Mouse (Mus musculus): ENCODE data around the gene Prrc2a. TPM values are rescaled to one million over a fixed set of nuclear protein-coding genes. Genes with fewer than 3 reads are reported as not detected.

The Prrc2a gene
- polyA plus RNA-seq, 1 experiment from 2014 or later: 125 TPM

DNA sequence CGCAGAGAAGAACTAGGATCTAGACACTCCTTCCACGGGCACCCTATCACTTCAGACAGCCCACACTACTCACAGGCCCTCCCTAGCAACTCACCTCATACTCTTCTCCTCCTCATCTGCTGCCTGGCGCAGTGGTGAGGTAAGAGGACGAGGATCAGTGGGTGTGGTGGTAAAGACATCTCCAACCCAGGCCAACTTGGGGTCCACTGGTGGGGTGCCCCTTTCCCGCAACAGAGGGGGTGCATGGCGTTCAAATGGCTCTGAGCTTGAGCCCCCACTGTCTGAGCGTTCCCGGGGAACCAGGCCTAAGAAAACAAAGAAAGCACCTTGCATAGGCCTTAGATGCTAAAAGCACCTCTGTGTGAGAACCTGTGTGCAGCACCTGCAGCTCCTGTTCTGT lies 7.4 kb downstream of the Prrc2a start:
- WGBS: 92% methylated on average over 8 of the region's 8 CpGs
- no peak for ATAC-seq
- no peak overlapping the region for H3K27ac ChIP-seq
- H3K27me3 ChIP-seq (replicated peaks): no peaks in the 10 kb centered on the region
- no peak overlapping the region for H3K4me2 ChIP-seq (replicated peaks)
- H3K4me3 ChIP-seq (replicated peaks): no peak overlapping the region
- peaks cover 4% of the 10 kb centered on the region for H3K4me1 ChIP-seq (replicated peaks)
- H3K36me3 ChIP-seq: peaks cover 97% of the 10 kb centered on the region
- no peak overlapping the region for H3K9ac ChIP-seq
- H3K9me3 ChIP-seq: no peaks in the 10 kb centered on the region

DNA sequence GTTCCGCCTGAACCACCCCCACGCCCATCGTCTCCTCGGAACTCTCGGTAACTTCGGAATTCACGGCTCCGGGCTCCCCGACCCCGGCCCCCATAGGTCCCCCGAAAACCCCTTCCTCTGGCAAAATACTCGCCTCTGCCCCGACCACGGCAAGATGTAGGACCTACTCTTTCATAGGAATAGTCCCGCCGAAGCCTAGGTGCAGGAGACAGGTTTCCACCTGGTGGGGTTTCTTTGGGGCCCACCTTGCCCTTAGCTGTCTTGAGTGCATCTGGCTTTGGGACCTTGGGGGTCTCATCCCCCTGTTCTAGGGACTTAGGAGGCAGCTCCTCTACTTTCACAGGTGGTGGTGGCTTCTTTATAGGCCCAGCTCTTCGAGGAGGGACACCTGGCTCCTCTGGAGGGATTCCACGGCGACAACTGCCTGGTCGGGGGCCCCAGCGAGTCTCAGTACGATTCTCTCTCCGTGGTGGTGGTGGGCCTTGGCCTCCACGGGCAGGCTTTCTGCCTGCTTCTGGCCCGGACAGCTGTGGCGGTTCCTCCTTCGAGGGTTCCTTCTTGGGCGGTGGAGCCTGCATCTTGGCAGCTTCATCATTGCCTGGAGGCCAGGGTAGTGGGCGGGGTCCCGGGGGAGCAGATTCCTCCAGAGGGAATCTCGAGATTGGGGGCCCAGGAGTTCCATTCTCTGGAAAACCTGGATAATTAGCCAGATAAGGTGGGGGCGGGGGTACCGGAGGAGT lies 8.1 kb downstream of the Prrc2a start:
- H3K4me3 ChIP-seq (replicated peaks): no peak overlapping the region
- no peak overlapping the region for H3K9ac ChIP-seq
- no peaks in the 10 kb centered on the region for H3K9me3 ChIP-seq
- ATAC-seq: no peak
- H3K36me3 ChIP-seq: peaks cover 97% of the 10 kb centered on the region
- H3K27me3 ChIP-seq (replicated peaks): no peaks in the 10 kb centered on the region
- WGBS: 89% methylated on average over 33 of the region's 33 CpGs
- no peaks in the 10 kb centered on the region for H3K4me1 ChIP-seq (replicated peaks)
- H3K27ac ChIP-seq: no peak overlapping the region
- H3K4me2 ChIP-seq (replicated peaks): no peak overlapping the region

DNA sequence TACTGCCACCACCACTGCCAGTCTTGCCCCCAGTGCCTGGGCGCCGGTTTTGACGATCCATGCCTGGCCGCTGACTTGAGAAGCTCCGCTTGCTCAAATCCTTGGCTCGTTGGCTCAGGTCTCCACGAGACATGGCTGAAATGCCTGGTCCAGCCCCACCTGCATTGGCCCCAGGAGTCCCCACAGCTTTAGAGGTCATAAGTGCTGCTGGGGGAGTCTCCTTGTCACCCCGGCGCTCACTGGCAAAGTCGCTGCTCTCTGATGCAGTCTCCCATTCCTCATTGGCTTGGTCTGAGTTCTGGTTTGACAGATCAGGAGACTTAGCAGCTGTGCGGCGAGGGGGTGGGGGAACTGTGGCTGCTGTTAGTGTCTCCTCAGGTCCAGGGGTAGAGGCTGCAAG lies 9.2 kb downstream of the Prrc2a start:
- H3K4me1 ChIP-seq (replicated peaks): no peaks in the 10 kb centered on the region
- no peak overlapping the region for H3K4me2 ChIP-seq (replicated peaks)
- H3K27ac ChIP-seq: no peak overlapping the region
- peaks cover 94% of the 10 kb centered on the region for H3K36me3 ChIP-seq
- no peak overlapping the region for H3K9ac ChIP-seq
- H3K27me3 ChIP-seq (replicated peaks): no peaks in the 10 kb centered on the region
- 92% methylated on average over 12 of the region's 12 CpGs for WGBS
- ATAC-seq: no peak
- no peak overlapping the region for H3K4me3 ChIP-seq (replicated peaks)
- H3K9me3 ChIP-seq: no peaks in the 10 kb centered on the region

- no peaks in the 10 kb centered on the region for H3K4me1 ChIP-seq (replicated peaks)
- H3K27ac ChIP-seq: no peak overlapping the region
- no peaks in the 10 kb centered on the region for H3K9me3 ChIP-seq
- H3K4me3 ChIP-seq (replicated peaks): no peak overlapping the region
- H3K27me3 ChIP-seq (replicated peaks): no peaks in the 10 kb centered on the region
- H3K4me2 ChIP-seq (replicated peaks): no peak overlapping the region
- no peak for ATAC-seq
- H3K36me3 ChIP-seq: peaks cover 94% of the 10 kb centered on the region
- 81% methylated on average over 7 of the region's 7 CpGs for WGBS
- no peak overlapping the region for H3K9ac ChIP-seq
These were observed 10.1 kb downstream of the Prrc2a start for GRCm38 (mm10) chr17:35154616-35155015.

DNA sequence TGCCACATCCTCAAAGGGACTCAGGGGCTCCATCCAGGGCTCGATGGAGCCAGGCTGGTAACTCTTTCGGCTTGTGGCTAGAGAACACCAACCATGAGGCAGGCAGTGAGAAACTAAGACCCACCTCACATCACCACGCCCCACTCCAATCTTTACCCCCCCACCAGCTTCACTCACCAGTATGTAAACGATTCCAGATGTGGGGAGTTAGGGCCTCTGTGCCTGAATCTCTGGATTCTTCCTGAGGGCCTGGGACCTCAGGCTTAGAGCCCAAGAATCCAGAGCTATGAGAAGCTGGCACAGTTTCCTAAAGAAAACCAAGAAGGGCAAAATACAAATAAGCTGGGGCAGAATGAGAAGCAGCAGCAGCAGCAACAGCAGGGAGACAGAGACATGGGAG lies 10.8 kb downstream of the Prrc2a start:
- no peak overlapping the region for H3K4me2 ChIP-seq (replicated peaks)
- H3K27ac ChIP-seq: no peak overlapping the region
- no peaks in the 10 kb centered on the region for H3K4me1 ChIP-seq (replicated peaks)
- H3K4me3 ChIP-seq (replicated peaks): no peak overlapping the region
- WGBS: 83% methylated on average over 4 of the region's 4 CpGs
- no peaks in the 10 kb centered on the region for H3K27me3 ChIP-seq (replicated peaks)
- no peaks in the 10 kb centered on the region for H3K9me3 ChIP-seq
- peaks cover 94% of the 10 kb centered on the region for H3K36me3 ChIP-seq
- H3K9ac ChIP-seq: no peak overlapping the region
- no peak for ATAC-seq

DNA sequence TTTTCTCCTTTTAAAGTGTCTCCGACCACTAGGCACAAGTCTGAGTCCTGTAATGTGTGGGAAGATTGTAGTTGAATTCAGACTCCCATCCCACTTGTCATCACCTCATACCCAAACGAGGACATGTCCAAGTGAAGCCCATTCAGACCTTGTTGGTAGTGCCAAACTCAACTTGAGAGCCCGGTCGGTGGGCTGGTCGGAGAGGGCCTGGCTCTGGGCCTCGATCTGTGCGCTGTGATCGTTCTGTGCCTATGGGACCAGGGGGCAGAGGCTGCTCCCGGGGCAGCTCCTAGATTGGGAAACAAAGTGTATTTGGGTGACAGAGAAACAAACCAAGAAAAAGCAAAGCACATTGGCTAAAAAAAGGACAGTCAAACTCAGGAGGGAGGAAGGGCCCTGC lies 11.6 kb downstream of the Prrc2a start:
- H3K27me3 ChIP-seq (replicated peaks): no peaks in the 10 kb centered on the region
- no peak overlapping the region for H3K4me2 ChIP-seq (replicated peaks)
- H3K27ac ChIP-seq: no peak overlapping the region
- H3K4me3 ChIP-seq (replicated peaks): no peak overlapping the region
- peaks cover 92% of the 10 kb centered on the region for H3K36me3 ChIP-seq
- no peak overlapping the region for H3K9ac ChIP-seq
- no peak for ATAC-seq
- no peaks in the 10 kb centered on the region for H3K4me1 ChIP-seq (replicated peaks)
- H3K9me3 ChIP-seq: no peaks in the 10 kb centered on the region
- WGBS: 92% methylated on average over 9 of the region's 9 CpGs

DNA sequence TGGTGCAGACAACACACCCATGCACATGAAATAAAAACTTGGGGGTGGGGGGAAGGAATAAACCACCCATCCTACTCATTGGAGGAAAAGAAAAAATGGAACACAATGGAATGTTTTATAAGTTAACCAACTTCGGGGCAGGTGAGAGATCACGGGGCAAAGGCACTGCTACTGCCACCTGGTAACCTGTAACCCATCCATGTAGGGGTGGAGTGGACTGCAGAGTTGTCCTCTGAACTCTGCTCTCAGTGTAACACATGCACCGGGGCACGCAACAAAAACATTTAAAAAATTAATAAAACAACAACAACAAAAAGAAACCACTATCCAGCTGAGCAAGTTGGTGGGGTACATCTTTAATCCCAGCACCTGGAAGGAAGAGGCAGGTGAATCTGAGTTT lies 12.6 kb downstream of the Prrc2a start:
- no peak overlapping the region for H3K9ac ChIP-seq
- 91% methylated on average over 4 of the region's 4 CpGs for WGBS
- ATAC-seq: no peak

GRCm38 (mm10) chr17:35147922-35148639 lies 16.6 kb downstream of the Prrc2a start:
- Histone ChIP-seq H3K9me3 (no peaks in the 10 kb centered on the region), H3K27ac (no peak overlapping the region; the same call in 1 of the 2 replicates), H3K4me2 (replicated peaks) (no peak overlapping the region), H3K4me1 (replicated peaks) (no peaks in the 10 kb centered on the region), H3K27me3 (replicated peaks) (no peaks in the 10 kb centered on the region), H3K9ac (no peak overlapping the region), H3K4me3 (replicated peaks) (no peak overlapping the region), H3K36me3 (peaks cover 77% of the 10 kb centered on the region)
- ATAC-seq: no peak
- 65% methylated on average over 5 of the region's 5 CpGs for WGBS

More for the DNA sequence above, 12.6 kb downstream of the Prrc2a start:
- H3K36me3 ChIP-seq: peaks cover 88% of the 10 kb centered on the region
- no peaks in the 10 kb centered on the region for H3K4me1 ChIP-seq (replicated peaks)
- H3K27ac ChIP-seq: no peak overlapping the region
- no peak overlapping the region for H3K4me3 ChIP-seq (replicated peaks)
- H3K9me3 ChIP-seq: no peaks in the 10 kb centered on the region
- H3K4me2 ChIP-seq (replicated peaks): no peak overlapping the region
- H3K27me3 ChIP-seq (replicated peaks): no peaks in the 10 kb centered on the region

DNA sequence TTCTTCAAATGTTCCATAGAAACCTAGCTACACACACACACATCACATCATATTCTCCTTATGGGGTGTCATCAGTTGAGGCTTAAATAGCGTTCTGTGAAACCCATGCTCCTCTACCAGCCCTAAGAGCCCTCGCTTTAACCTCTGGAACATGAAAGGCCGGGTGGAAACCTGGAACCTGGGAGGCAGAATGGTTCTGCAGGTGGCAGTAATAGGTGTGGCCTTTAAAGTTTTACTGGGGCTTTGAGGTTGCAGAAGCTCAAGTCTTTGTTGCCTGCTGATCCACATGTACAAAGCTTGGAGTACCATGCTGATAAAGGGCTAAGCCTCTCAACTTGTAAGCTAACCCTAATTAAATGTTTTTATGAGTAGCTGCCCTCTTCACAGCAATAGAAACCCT lies 17.3 kb downstream of the Prrc2a start:
- Histone ChIP-seq H3K27me3 (replicated peaks) (no peaks in the 10 kb centered on the region), H3K36me3 (peaks cover 77% of the 10 kb centered on the region), H3K9me3 (no peaks in the 10 kb centered on the region), H3K27ac (no peak overlapping the region), H3K4me1 (replicated peaks) (no peaks in the 10 kb centered on the region), H3K4me2 (replicated peaks) (no peak overlapping the region), H3K9ac (no peak overlapping the region), H3K4me3 (replicated peaks) (no peak overlapping the region)
- WGBS: 59% methylated on average over 3 of the region's 3 CpGs
- no peak for ATAC-seq

DNA sequence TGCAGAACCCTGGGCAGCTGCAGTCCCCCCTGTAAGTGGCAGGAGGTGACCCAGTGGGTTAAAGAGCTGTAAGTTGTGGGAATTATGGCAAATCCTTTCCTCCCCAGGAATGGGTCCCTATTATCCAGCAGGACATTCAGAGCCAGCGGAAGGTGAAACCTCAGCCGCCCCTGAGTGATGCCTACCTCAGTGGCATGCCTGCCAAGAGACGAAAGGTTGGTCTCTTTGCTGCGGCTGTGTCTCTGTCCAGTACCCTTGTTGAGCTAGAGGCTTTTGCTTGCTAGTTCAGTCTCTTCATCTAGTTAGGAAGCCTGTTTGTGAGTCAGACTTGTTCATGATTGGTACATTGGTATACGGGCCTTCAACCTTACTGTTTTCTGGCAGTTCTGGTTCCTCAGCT lies 18.6 kb downstream of the Prrc2a start:
- Histone ChIP-seq H3K27ac (no peak overlapping the region), H3K9ac (no peak overlapping the region), H3K27me3 (replicated peaks) (no peaks in the 10 kb centered on the region), H3K9me3 (no peaks in the 10 kb centered on the region), H3K4me1 (replicated peaks) (no peaks in the 10 kb centered on the region), H3K4me3 (replicated peaks) (no peak overlapping the region), H3K4me2 (replicated peaks) (no peak overlapping the region), H3K36me3 (peaks cover 79% of the 10 kb centered on the region)
- no peak for ATAC-seq
- WGBS: 86% methylated on average over 5 of the region's 5 CpGs

DNA sequence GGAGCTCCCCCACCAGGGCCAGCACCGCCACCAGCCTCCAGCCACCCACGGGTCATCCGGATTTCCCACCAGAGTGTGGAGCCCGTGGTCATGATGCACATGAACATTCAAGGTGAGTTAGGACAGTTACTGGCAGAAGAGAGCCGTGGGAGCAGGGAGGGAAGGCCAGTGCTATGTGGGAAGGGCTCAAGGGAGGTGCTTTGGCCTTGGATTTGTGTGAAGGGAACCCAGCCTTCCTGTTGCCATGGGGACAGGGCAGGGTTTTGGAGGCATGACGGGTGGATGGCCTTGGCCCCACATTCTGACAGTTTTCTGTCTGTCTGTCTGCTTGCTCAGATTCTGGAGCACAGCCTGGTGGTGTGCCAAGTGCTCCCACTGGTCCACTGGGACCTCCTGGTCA lies 22.7 kb downstream of the Prrc2a start:
- 86% methylated on average over 6 of the region's 6 CpGs for WGBS

GRCm38 (mm10) chr17:35140490-35140996 lies 24.2 kb downstream of the Prrc2a start:
- Histone ChIP-seq H3K9me3 (no peaks in the 10 kb centered on the region), H3K27ac (no peak overlapping the region), H3K36me3 (peaks cover 73% of the 10 kb centered on the region), H3K27me3 (replicated peaks) (no peaks in the 10 kb centered on the region), H3K9ac (no peak overlapping the region), H3K4me3 (replicated peaks) (no peak overlapping the region), H3K4me1 (replicated peaks) (peaks cover 10% of the 10 kb centered on the region), H3K4me2 (replicated peaks) (no peak overlapping the region)
- WGBS: 76% methylated on average over 16 of the region's 16 CpGs
- ATAC-seq: no peak

More for the DNA sequence above, 22.7 kb downstream of the Prrc2a start:
- no peaks in the 10 kb centered on the region for H3K9me3 ChIP-seq
- 0 out of 2 replicates have a peak, but pooled peaks cover 3% of the 10 kb centered on the region for H3K4me1 ChIP-seq (replicated peaks)
- peaks cover 78% of the 10 kb centered on the region for H3K36me3 ChIP-seq
- no peak overlapping the region for H3K27ac ChIP-seq
- no peak overlapping the region for H3K9ac ChIP-seq
- H3K4me2 ChIP-seq (replicated peaks): no peak overlapping the region
- H3K27me3 ChIP-seq (replicated peaks): no peaks in the 10 kb centered on the region
- no peak overlapping the region for H3K4me3 ChIP-seq (replicated peaks)
- ATAC-seq: no peak
